Mouse (Mus musculus) stomach, postnatal 0 days (tissue): ENCODE data around the gene Nrxn3.

Source experiments
- CTCF ChIP-seq: IDR thresholded peaks from 2 replicates; pipeline ENCODE4 v1.5.1; 2016; ENCODE audit warnings: antibody characterized with exemption, low read depth, mild to moderate bottlenecking, moderate library complexity
- EP300 ChIP-seq: optimal IDR thresholded peaks from 2 replicates; pipeline ENCODE3; 2016; ENCODE audit warnings: antibody characterized with exemption

GRCm38 (mm10) chr12:89640046-89640445 lies 917.4 kb downstream of the Nrxn3 start:
- TF ChIP-seq EP300, result no peak
- TF ChIP-seq CTCF, result no peak
